In the genomic region with DNA sequence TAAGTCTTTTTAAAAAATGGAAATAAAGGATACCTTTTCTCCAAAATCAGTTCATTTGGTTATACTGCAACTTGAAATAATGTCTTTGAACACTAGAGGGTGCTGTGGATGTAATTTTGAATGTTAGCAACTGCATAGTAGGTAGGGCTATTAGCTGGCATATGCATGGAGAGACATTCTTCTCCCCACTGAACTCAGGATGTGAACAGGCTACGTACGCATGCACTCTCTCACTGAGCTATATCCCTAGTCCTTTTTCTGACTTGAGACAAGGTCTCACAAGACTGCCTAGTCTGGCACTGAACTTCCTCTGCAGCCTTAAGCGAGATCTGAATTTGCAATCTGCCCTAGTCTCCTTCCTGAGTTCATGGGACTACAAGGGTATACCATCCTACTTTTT, we compare ENCODE assay signal across 8 mouse cellular contexts. TPM values are rescaled to one million over a fixed set of nuclear protein-coding genes. Genes with fewer than 3 reads are reported as not detected.
DNase-seq lines count a peak whose midpoint lies in the region; ATAC-seq lines count a peak whose summit lies in the region.

No protein-coding gene starts in this region.

- H3K9me3 ChIP-seq in liver, embryonic 13.5 days (replicated peaks) = no peaks in the 10 kb centered on the region
- no peaks in the 10 kb centered on the region for H3K9me3 ChIP-seq in liver, embryonic 12.5 days (replicated peaks)

- H3K27ac ChIP-seq in liver, embryonic 13.5 days = no peak overlapping the region
- H3K27ac ChIP-seq in liver, embryonic 12.5 days = no peak overlapping the region

- no peak overlapping the region for H3K4me2 ChIP-seq in liver, embryonic 13.5 days
- H3K4me2 ChIP-seq in liver, embryonic 12.5 days = no peak overlapping the region

- DNase-seq in adrenal gland, adult 2 months = peak; percentile 19
- DNase-seq in adrenal gland, postnatal 10 days = no peak
- DNase-seq in liver, embryonic 13.5 days = peak; percentile 29
- DNase-seq in c-Kit-positive CD71-positive TER-119-positive erythroid progenitor cells, embryonic 14.5 days (ENCODE audit: low spot score) = peak; percentile 76
- DNase-seq in induced T-regulatory cell, adult 2 months (ENCODE audit: low read depth) = peak; percentile 91
- DNase-seq in lung, postnatal 36 days = peak; percentile 91
- no peak for DNase-seq in right cerebral cortex, postnatal 25 days

- 50% methylated on average over 3 of the region's 3 CpGs for WGBS in liver, embryonic 13.5 days (ENCODE audit: insufficient replicate concordance)
- WGBS in liver, embryonic 12.5 days (ENCODE audit: insufficient replicate concordance) = 36% methylated on average over 3 of the region's 3 CpGs

- no peaks in the 10 kb centered on the region for H3K4me1 ChIP-seq in liver, embryonic 13.5 days (replicated peaks)
- H3K4me1 ChIP-seq in liver, embryonic 12.5 days = no peaks in the 10 kb centered on the region

- no peak overlapping the region for H3K4me3 ChIP-seq in liver, embryonic 13.5 days (replicated peaks)
- no peak overlapping the region for H3K4me3 ChIP-seq in liver, embryonic 12.5 days

- H3K9ac ChIP-seq in liver, embryonic 13.5 days = no peak overlapping the region
- no peak overlapping the region for H3K9ac ChIP-seq in liver, embryonic 12.5 days

- H3K27me3 ChIP-seq in liver, embryonic 13.5 days = no peaks in the 10 kb centered on the region
- no peaks in the 10 kb centered on the region for H3K27me3 ChIP-seq in liver, embryonic 12.5 days (replicated peaks)

- 0 out of 2 replicates have a peak, but pooled peaks have one; percentile 47 for ATAC-seq in liver, embryonic 13.5 days (ENCODE audit: low read depth)
- ATAC-seq in liver, embryonic 12.5 days = no peak

- peaks cover 51% of the 10 kb centered on the region for H3K36me3 ChIP-seq in liver, embryonic 13.5 days
- H3K36me3 ChIP-seq in liver, embryonic 12.5 days = peaks cover 79% of the 10 kb centered on the region

RNA-seq across cellular contexts. Expression of a gene that starts 14.3 kb away (rescaled TPM):
- 10 to 100 TPM; 31.3 to 35.0 TPM for total RNA-seq in adrenal gland, adult 2 months (2021)
- 17.1 and 20.1 TPM in 2 replicates for polyA plus RNA-seq in adrenal gland, adult 2 months (2012; rRNA removed)
- total RNA-seq in adrenal gland, postnatal 10 days (2021) = 10 to 100 TPM; 27.9 to 37.9 TPM
- polyA plus RNA-seq in liver, embryonic 13.5 days (2015; fragmentation: Nextera tagmentation; extraction: Ambion mirVana) = 6.6 and 7.4 TPM in 2 replicates
- polyA plus RNA-seq in liver, embryonic 12.5 days (2016; fragmentation: Nextera tagmentation; extraction: Ambion mirVana) = 9.8 and 10.3 TPM in 2 replicates

RNA-seq across cellular contexts. Expression of a gene that starts 33.9 kb away (rescaled TPM):
- 10 to 100 TPM; 46.5 to 46.9 TPM for total RNA-seq in adrenal gland, adult 2 months (2021)
- 109 and 114 TPM in 2 replicates for polyA plus RNA-seq in adrenal gland, adult 2 months (2012; rRNA removed)
- total RNA-seq in adrenal gland, postnatal 10 days (2021) = 100 to 1,000 TPM; 101 to 116 TPM
- 23.4 and 25.4 TPM in 2 replicates for polyA plus RNA-seq in liver, embryonic 13.5 days (2015; fragmentation: Nextera tagmentation; extraction: Ambion mirVana)
- polyA plus RNA-seq in liver, embryonic 12.5 days (2016; fragmentation: Nextera tagmentation; extraction: Ambion mirVana) = 32.6 and 33.5 TPM in 2 replicates

RNA-seq across cellular contexts. Expression of a gene that starts 36.7 kb away (rescaled TPM):
- under 1 TPM; 0.26 to 0.83 TPM for total RNA-seq in adrenal gland, adult 2 months (2021)
- 0.84 and 1.6 TPM in 2 replicates for polyA plus RNA-seq in adrenal gland, adult 2 months (2012; rRNA removed)
- under 1 TPM; 0.78 to 1.00 TPM for total RNA-seq in adrenal gland, postnatal 10 days (2021)
- polyA plus RNA-seq in liver, embryonic 13.5 days (2015; fragmentation: Nextera tagmentation; extraction: Ambion mirVana) = not detected in 2 replicates
- 0.07 TPM in 1 of 2 replicates, not detected in the other for polyA plus RNA-seq in liver, embryonic 12.5 days (2016; fragmentation: Nextera tagmentation; extraction: Ambion mirVana)

RNA-seq across cellular contexts. Expression of a gene that starts 40.8 kb away (rescaled TPM):
- 10 to 100 TPM; 19.4 to 39.7 TPM for total RNA-seq in adrenal gland, adult 2 months (2021)
- 112 and 122 TPM in 2 replicates for polyA plus RNA-seq in adrenal gland, adult 2 months (2012; rRNA removed)
- 10 to 100 TPM; 26.2 to 40.8 TPM for total RNA-seq in adrenal gland, postnatal 10 days (2021)
- polyA plus RNA-seq in liver, embryonic 13.5 days (2015; fragmentation: Nextera tagmentation; extraction: Ambion mirVana) = 1.0 and 1.1 TPM in 2 replicates
- 2.7 and 2.8 TPM in 2 replicates for polyA plus RNA-seq in liver, embryonic 12.5 days (2016; fragmentation: Nextera tagmentation; extraction: Ambion mirVana)

RNA-seq across cellular contexts. Expression of a gene that starts 41.5 kb away (rescaled TPM):
- total RNA-seq in adrenal gland, adult 2 months (2021) = 100 to 1,000 TPM; 102 to 116 TPM
- polyA plus RNA-seq in adrenal gland, adult 2 months (2012; rRNA removed) = 186 and 204 TPM in 2 replicates
- total RNA-seq in adrenal gland, postnatal 10 days (2021) = 100 to 1,000 TPM; 109 to 112 TPM
- polyA plus RNA-seq in liver, embryonic 13.5 days (2015; fragmentation: Nextera tagmentation; extraction: Ambion mirVana) = 98.5 and 99.4 TPM in 2 replicates
- 106 TPM in 2 replicates for polyA plus RNA-seq in liver, embryonic 12.5 days (2016; fragmentation: Nextera tagmentation; extraction: Ambion mirVana)

Comparison
In these comparisons a context has a peak if more than half of its experiments do, and no peak if none do; other contexts are left out.
1. DNase-seq: peak in adrenal gland, adult 2 months (single experiment), liver, embryonic 13.5 days (single experiment), c-Kit-positive CD71-positive TER-119-positive erythroid progenitor cells, embryonic 14.5 days (single experiment), induced T-regulatory cell, adult 2 months (single experiment) and lung, postnatal 36 days (single experiment); none in adrenal gland, postnatal 10 days (single experiment) and right cerebral cortex, postnatal 25 days (single experiment).